Mouse (Mus musculus) heart, postnatal 25 days (tissue): ENCODE measurements around the gene Olfr221. TPM values are rescaled to one million over a fixed set of nuclear protein-coding genes. Genes with fewer than 3 reads are reported as not detected.

Experiments
- DNase-seq: peaks from one replicate; pipeline ENCODE4 v3.0.0; 2022; ENCODE audit warnings: low spot score
- intact Hi-C: fragments of 180-260 bp; cut with DNase I; formaldehyde crosslinking; loops from one replicate; pipeline ENCODE4 v1.15.1; 2025
- total RNA-seq, 2 experiments: library from RNA; stranded (reverse); gene quantifications; 2 replicates each; pipeline ENCODE4 v1.2.3; 2021

The Olfr221 gene
- total RNA-seq, 2 experiments from 2014 or later = not detected

GRCm38 (mm10) chr14:52020486-52021137 is 21.6 kb downstream of the Olfr221 start, which contains the start of gene Zfp219:
Gene Zfp219, minus strand, starts transcription at chr14:52020733.
- intact Hi-C loops = loop anchor here (5.0 kb wide), 1 partner anchor 82 kb away; the partner anchor contains the start of gene Hnrnpc
- peak; percentile 70 for DNase-seq

- peak; percentile 94 for DNase-seq
- intact Hi-C loops = loop anchor here (5.0 kb wide), 1 partner anchor 83 kb away; the partner anchor contains the start of gene Hnrnpc
These were observed 22.5 kb downstream of the Olfr221 start for GRCm38 (mm10) chr14:52019590-52020340.

- DNase-seq = no peak
- intact Hi-C loops = no loop called here
These were observed 23.1 kb downstream of the Olfr221 start for GRCm38 (mm10) chr14:52019051-52019589.

- no peak for DNase-seq
- intact Hi-C loops = no loop called here
These were observed 23.8 kb downstream of the Olfr221 start for GRCm38 (mm10) chr14:52018248-52019050.

- intact Hi-C loops = no loop called here
- no peak for DNase-seq
These were observed 24.6 kb downstream of the Olfr221 start for GRCm38 (mm10) chr14:52017662-52018061.

- no peak for DNase-seq
- intact Hi-C loops = no loop called here
These were observed 25.4 kb downstream of the Olfr221 start for GRCm38 (mm10) chr14:52016625-52017405.

- no peak for DNase-seq
- intact Hi-C loops = no loop called here
These were observed 26.7 kb downstream of the Olfr221 start, which contains the start of gene Tmem253 for GRCm38 (mm10) chr14:52015445-52016100. Gene Tmem253, plus strand, starts transcription at chr14:52015658.

- intact Hi-C loops = no loop called here
- no peak for DNase-seq
These were observed 27.4 kb downstream of the Olfr221 start for GRCm38 (mm10) chr14:52014761-52015311.

GRCm38 (mm10) chr14:52014271-52014760 is 27.9 kb downstream of the Olfr221 start:
- no peak for DNase-seq
- intact Hi-C loops = no loop called here

- intact Hi-C loops = no loop called here
- no peak for DNase-seq
These were observed 28.5 kb downstream of the Olfr221 start for GRCm38 (mm10) chr14:52013771-52014219.

GRCm38 (mm10) chr14:52013021-52013610 is 29.1 kb downstream of the Olfr221 start:
- DNase-seq = no peak
- intact Hi-C loops = no loop called here

- DNase-seq = no peak
- intact Hi-C loops = no loop called here
These were observed 29.7 kb downstream of the Olfr221 start for GRCm38 (mm10) chr14:52012553-52012952.

- intact Hi-C loops = no loop called here
These were observed 30.2 kb downstream of the Olfr221 start for GRCm38 (mm10) chr14:52012085-52012484.

GRCm38 (mm10) chr14:52011683-52012082 is 30.6 kb downstream of the Olfr221 start:
- intact Hi-C loops = no loop called here
- DNase-seq = no peak

More at GRCm38 (mm10) chr14:52012085-52012484, 30.2 kb downstream of the Olfr221 start:
- DNase-seq = no peak

- intact Hi-C loops = no loop called here
- no peak for DNase-seq
These were observed 31.7 kb downstream of the Olfr221 start for GRCm38 (mm10) chr14:52010446-52011111.

GRCm38 (mm10) chr14:52009841-52010240 is 32.4 kb downstream of the Olfr221 start:
- intact Hi-C loops = loop anchor here (2.0 to 5.0 kb wide), 3 partner anchors 13 to 107 kb away; no protein-coding TSS in a partner anchor
- DNase-seq = no peak

- intact Hi-C loops = loop anchor here (2.0 to 5.0 kb wide), 3 partner anchors 13 to 107 kb away; no protein-coding TSS in a partner anchor
- no peak for DNase-seq
These were observed 32.9 kb downstream of the Olfr221 start for GRCm38 (mm10) chr14:52009361-52009760.
